Mouse (Mus musculus) mouse trophoblast stem cell (cell line): Measurements from ENCODE around the gene Wipf1.

ENCODE experiments used
- in situ Hi-C, 2 experiments: fragments of 300-500 bp; cut with MseI, MboI; formaldehyde crosslinking; loops; 2 replicates in 1 of 2; 3 replicates in 1 of 2; pipeline ENCODE4 v1.15.1; 2025

Wipf1 gene

GRCm38 (mm10) chr2:73386356-73387046, 143.0 kb downstream of the Wipf1 start, which contains the start of gene Gpr155:
TSS of gene Gpr155 (minus strand) at chr2:73386572.
- in situ Hi-C loops = no loop called here

- in situ Hi-C loops = no loop called here
These were observed 143.7 kb downstream of the Wipf1 start for GRCm38 (mm10) chr2:73385641-73386355.

GRCm38 (mm10) chr2:73385172-73385571, 144.4 kb downstream of the Wipf1 start:
- in situ Hi-C loops = no loop called here

- in situ Hi-C loops = no loop called here
These were observed 149.1 kb downstream of the Wipf1 start for GRCm38 (mm10) chr2:73380298-73380975.

- in situ Hi-C loops = no loop called here
These were observed 149.9 kb downstream of the Wipf1 start for GRCm38 (mm10) chr2:73379656-73380055.
